Mouse (Mus musculus) E14TG2a.4 (cell line): ENCODE data around the gene Psmd3.

Source experiments
- CTCF ChIP-seq: conservative IDR thresholded peaks from 2 replicates; pipeline ENCODE4 v1.5.1; 2014; ENCODE audit warnings: low read length
- NANOG ChIP-seq: IDR thresholded peaks from 2 replicates; pipeline ENCODE4 v1.6.1; 2014; ENCODE audit warnings: borderline replicate concordance, low read length, mixed read lengths
- POU5F1 ChIP-seq: IDR thresholded peaks from 2 replicates; pipeline ENCODE4 v1.6.1; 2014; ENCODE audit warnings: low read length, borderline replicate concordance

- TF ChIP-seq CTCF (no peak), POU5F1 (no peak), NANOG (no peak)
Measured at GRCm38 (mm10) chr11:98696454-98697216, 14.3 kb downstream of the Psmd3 start.
